25 mouse cellular contexts compared by ENCODE assay signal in the genomic region with DNA sequence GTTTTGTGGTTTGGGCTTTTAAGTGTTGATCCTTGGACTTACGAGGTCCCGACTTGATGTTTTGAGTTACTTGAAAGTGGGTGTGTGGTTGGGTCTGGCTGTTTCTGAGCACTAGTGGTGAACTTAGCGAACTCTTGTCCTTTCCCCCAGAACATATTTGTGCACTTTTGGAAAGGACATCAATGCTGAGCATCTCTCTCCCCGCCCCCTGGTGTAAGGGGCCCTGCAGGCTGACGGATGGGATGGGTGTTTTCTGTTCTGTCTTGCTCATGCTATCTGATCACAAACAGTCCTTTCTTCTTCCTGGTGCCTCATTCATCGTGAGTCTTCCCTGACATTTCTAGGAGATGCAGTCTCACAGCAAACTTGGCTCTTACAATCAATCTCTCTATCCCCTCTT. TPM values are rescaled to one million over a fixed set of nuclear protein-coding genes. Genes with fewer than 3 reads are reported as not detected.
DNase-seq lines count a peak whose midpoint lies in the region; ATAC-seq and TF ChIP-seq lines count a peak whose summit lies in the region.
"Had no signal": no experiment of that assay in that cellular context is flagged by ENCODE, and none has a peak within 500 bp of the region (broad histone marks: within the 10 kb centered on the region; RNA-seq: fewer than 3 reads in every experiment).

No protein-coding gene starts in this region.

- peaks cover 26 to 27% of the 10 kb centered on the region in 2 experiments for H3K4me1 ChIP-seq in MEL (ENCODE audit: control insufficient read depth in 1 of 2, insufficient read depth in 2 of 2, low read length in 2 of 2)
- peaks cover 29 to 32% of the 10 kb centered on the region in 2 experiments for H3K4me1 ChIP-seq in liver, embryonic 14.5 days (replicated peaks; ENCODE audit: control insufficient read depth in 2 of 2, insufficient read depth in 2 of 2, low read length in 1 of 2)
- peaks cover 29% of the 10 kb centered on the region for H3K4me1 ChIP-seq in limb, embryonic 10.5 days
- peaks cover 9% of the 10 kb centered on the region; the same call in 1 of the 2 replicates for H3K4me1 ChIP-seq in kidney, embryonic 14.5 days (ENCODE audit: control insufficient read depth, insufficient read depth, low read length)

- no peak for TF ChIP-seq RAD21 in MEL (IDR thresholded peaks at IDR 0.05; ENCODE audit: low read depth, low read length)

- no peak for TF ChIP-seq POLR2A in MEL (IDR thresholded peaks at IDR 0.05; ENCODE audit: control insufficient read depth in 1 of 2, insufficient read depth in 1 of 2, low read depth in 1 of 2, low read length in 2 of 2, poor library complexity in 1 of 2)

- peaks cover 68% of the 10 kb centered on the region for H3K79me2 ChIP-seq in MEL (ENCODE audit: control insufficient read depth, insufficient read depth, low read length, poor library complexity)

- 21% methylated on average over 6 of the region's 6 CpGs for WGBS in liver, embryonic 14.5 days (ENCODE audit: insufficient replicate concordance)
- WGBS in limb, embryonic 10.5 days: 81% methylated on average over 6 of the region's 6 CpGs
- WGBS in kidney, embryonic 14.5 days: 81% methylated on average over 6 of the region's 6 CpGs

- peaks cover 6 to 42% of the 10 kb centered on the region in 2 experiments for H3K36me3 ChIP-seq in MEL (ENCODE audit: control insufficient read depth in 1 of 2, insufficient read depth in 2 of 2, low read length in 2 of 2)
- peaks cover 79% of the 10 kb centered on the region for H3K36me3 ChIP-seq in liver, embryonic 14.5 days (replicated peaks; ENCODE audit: control insufficient read depth, insufficient read depth, low read depth)
- peaks cover 51% of the 10 kb centered on the region for H3K36me3 ChIP-seq in limb, embryonic 10.5 days
- H3K36me3 ChIP-seq in kidney, embryonic 14.5 days (ENCODE audit: control insufficient read depth, insufficient read depth, low read length): peaks cover 13% of the 10 kb centered on the region
- H3K36me3 ChIP-seq: G1E; hindbrain, embryonic 15.5 days; intestine, embryonic 15.5 days; neural tube, embryonic 12.5 days had no signal

- DNase-seq in CD4-positive, CD25-positive, alpha-beta regulatory T cell, adult 2 months (ENCODE audit: low read depth, low spot score): peak; percentile 11
- peak; percentile 57 for DNase-seq in MEL (ENCODE audit: low read depth, low spot score)
- DNase-seq in liver, embryonic 14.5 days (ENCODE audit: low read depth in 3 of 3, low spot score in 3 of 3): peak in 1 of 3 experiments; percentile 58
- DNase-seq in thymus, postnatal 14 days: peak; percentile 66
- DNase-seq in limb, embryonic 10.5 days (ENCODE audit: low spot score): no peak
- DNase-seq in right cerebral cortex, postnatal 14 days: no peak
- DNase-seq: adrenal gland, postnatal 25 days; cerebellum, adult 18-20 months; cerebellum, postnatal 36 days; gastrocnemius, postnatal 14 days; heart, postnatal 36 days; kidney, postnatal 4 days; right cerebral cortex, adult 18-20 months had no signal

- peak overlapping the region; percentile 62 for H3K27ac ChIP-seq in MEL (ENCODE audit: control insufficient read depth, low read depth, low read length)
- H3K27ac ChIP-seq in liver, embryonic 14.5 days: peak overlapping the region; percentile 98
- H3K27ac ChIP-seq in limb, embryonic 10.5 days: no peak overlapping the region
- no peak overlapping the region for H3K27ac ChIP-seq in kidney, embryonic 14.5 days (ENCODE audit: low read depth, low read length)
- H3K27ac ChIP-seq: forebrain, embryonic 12.5 days; hindbrain, embryonic 15.5 days; intestine, embryonic 15.5 days; kidney, embryonic 15.5 days; limb, embryonic 13.5 days; midbrain, embryonic 12.5 days; neural tube, embryonic 12.5 days had no signal

- H3K4me3 ChIP-seq in MEL (ENCODE audit: control insufficient read depth in 1 of 2, insufficient read depth in 1 of 2, low read depth in 2 of 2, low read length in 2 of 2): peak overlapping the region in 1 of 2 experiments; percentile 29; a peak in 3 of 4 replicates
- H3K4me3 ChIP-seq in liver, embryonic 14.5 days (ENCODE audit: insufficient read depth in 1 of 2, low read depth in 2 of 2, low read length in 2 of 2): peak overlapping the region; percentile 60 to 88
- no peak overlapping the region for H3K4me3 ChIP-seq in limb, embryonic 10.5 days
- no peak overlapping the region for H3K4me3 ChIP-seq in kidney, embryonic 14.5 days (ENCODE audit: low read length)
- H3K4me3 ChIP-seq: forebrain, embryonic 12.5 days; hindbrain, embryonic 15.5 days; intestine, embryonic 15.5 days; kidney, embryonic 15.5 days; limb, embryonic 13.5 days; midbrain, embryonic 12.5 days; neural tube, embryonic 12.5 days had no signal

- peak overlapping the region; percentile 99 for H3K4me2 ChIP-seq in liver, embryonic 14.5 days (ENCODE audit: low read depth)
- H3K4me2 ChIP-seq in kidney, embryonic 14.5 days (replicated peaks; ENCODE audit: low read depth, low read length): no peak overlapping the region
- H3K4me2 ChIP-seq: forebrain, embryonic 12.5 days; hindbrain, embryonic 15.5 days; intestine, embryonic 15.5 days; kidney, embryonic 15.5 days; limb, embryonic 13.5 days; midbrain, embryonic 12.5 days; neural tube, embryonic 12.5 days had no signal

- peak in 1 of 2 experiments; percentile 38; a peak in 2 of 4 replicates for TF ChIP-seq EP300 in MEL (IDR thresholded peaks at IDR 0.05; ENCODE audit: low read depth in 1 of 2, low read length in 2 of 2)
- no peak; the same call in 1 of the 2 replicates for TF ChIP-seq EP300 in liver, embryonic 14.5 days (IDR thresholded peaks at IDR 0.05; ENCODE audit: low read depth)

- ATAC-seq in CD4-positive, CD25-positive, alpha-beta regulatory T cell, adult 4 months: no peak
- ATAC-seq in liver, embryonic 14.5 days (ENCODE audit: insufficient read depth): no peak
- no peak for ATAC-seq in kidney, embryonic 14.5 days (ENCODE audit: low FRiP score, low TSS enrichment)
- ATAC-seq: intestine, embryonic 15.5 days had no signal

- TF ChIP-seq CTCF in MEL (IDR thresholded peaks at IDR 0.05 in 2 of 3, conservative IDR thresholded peaks at IDR 0.05 in 1 of 3; ENCODE audit: control insufficient read depth in 1 of 3, insufficient read depth in 1 of 3, low read depth in 2 of 3, low read length in 3 of 3, poor library complexity in 1 of 3, severe bottlenecking in 1 of 3): no peak
- TF ChIP-seq CTCF in liver, embryonic 14.5 days (IDR thresholded peaks at IDR 0.05; ENCODE audit: low read depth): peak; percentile 59

- H3K27me3 ChIP-seq in MEL (ENCODE audit: control insufficient read depth in 1 of 2, insufficient read depth in 2 of 2, low read length in 2 of 2): no peaks in the 10 kb centered on the region
- no peaks in the 10 kb centered on the region for H3K27me3 ChIP-seq in liver, embryonic 14.5 days (ENCODE audit: control insufficient read depth, insufficient read depth, low read length)
- 0 out of 2 replicates have a peak, but pooled peaks cover under 1% of the 10 kb centered on the region for H3K27me3 ChIP-seq in limb, embryonic 10.5 days (ENCODE audit: low read depth, poor library complexity, severe bottlenecking)
- 0 out of 2 replicates have a peak, but pooled peaks cover 1% of the 10 kb centered on the region for H3K27me3 ChIP-seq in kidney, embryonic 14.5 days (ENCODE audit: control insufficient read depth, insufficient read depth, low read length)
- H3K27me3 ChIP-seq: intestine, embryonic 15.5 days had no signal

- peak overlapping the region; percentile 62 for H3K9ac ChIP-seq in MEL (ENCODE audit: control insufficient read depth, low read depth, low read length, poor library complexity, severe bottlenecking)
- H3K9ac ChIP-seq in liver, embryonic 14.5 days (replicated peaks): peak overlapping the region; percentile 86
- H3K9ac ChIP-seq in kidney, embryonic 14.5 days (ENCODE audit: low read depth, low read length): no peak overlapping the region
- H3K9ac ChIP-seq: forebrain, embryonic 12.5 days; hindbrain, embryonic 15.5 days; intestine, embryonic 15.5 days; kidney, embryonic 15.5 days; limb, embryonic 13.5 days; midbrain, embryonic 12.5 days; neural tube, embryonic 12.5 days had no signal

- no peaks in the 10 kb centered on the region for H3K9me3 ChIP-seq in MEL (replicated peaks; ENCODE audit: insufficient read depth, low read length)
- no peaks in the 10 kb centered on the region for H3K9me3 ChIP-seq in liver, embryonic 14.5 days (ENCODE audit: control insufficient read depth, low read length)
- no peaks in the 10 kb centered on the region for H3K9me3 ChIP-seq in limb, embryonic 10.5 days (replicated peaks)
- H3K9me3 ChIP-seq in kidney, embryonic 14.5 days (ENCODE audit: control insufficient read depth, low read length): no peaks in the 10 kb centered on the region
- H3K9me3 ChIP-seq: forebrain, embryonic 12.5 days; G1E; hindbrain, embryonic 15.5 days; intestine, embryonic 15.5 days; kidney, embryonic 15.5 days; limb, embryonic 13.5 days; midbrain, embryonic 12.5 days; neural tube, embryonic 12.5 days had no signal

RNA-seq across cellular contexts. Expression of a gene that starts 5.0 kb away (rescaled TPM):
- polyA plus RNA-seq in CD4-positive, CD25-positive, alpha-beta regulatory T cell, adult 4 months (2017; shearing (Covaris generic)): 1 to 10 TPM; 3.8 to 4.7 TPM
- total RNA-seq in MEL (2012; rRNA removed): 93.3 and 131 TPM in 2 replicates
- polyA plus RNA-seq in MEL (2012; ENCODE audit: insufficient read depth in 1 of 2, insufficient read length in 2 of 2, low read depth in 1 of 2, low replicate concordance in 2 of 2, missing spikeins in 1 of 2): 100 to 1,000 TPM in 1 of 2 experiments, 10 to 100 TPM in 1; 69.8 to 108 TPM
- polyA plus RNA-seq in liver, embryonic 14.5 days (2012; rRNA removed): 144 and 151 TPM in 2 replicates
- polyA plus RNA-seq in liver, embryonic 14.5 days (2014; fragmentation: Nextera tagmentation; extraction: Ambion mirVana): 174 and 198 TPM in 2 replicates
- 36.6 and 42.6 TPM in 2 replicates for polyA plus RNA-seq in limb, embryonic 10.5 days (2016; fragmentation: Nextera tagmentation; extraction: Ambion mirVana)
- 15.5 and 19.4 TPM in 2 replicates for polyA plus RNA-seq in kidney, embryonic 14.5 days (2014; fragmentation: Nextera tagmentation; extraction: Ambion mirVana)
- polyA plus RNA-seq: G1E had no signal

RNA-seq across cellular contexts. Expression of a gene that starts 16.9 kb away (rescaled TPM):
- polyA plus RNA-seq in CD4-positive, CD25-positive, alpha-beta regulatory T cell, adult 4 months (2017; shearing (Covaris generic)): 10 to 100 TPM; 34.7 to 40.8 TPM
- 165 and 193 TPM in 2 replicates for total RNA-seq in MEL (2012; rRNA removed)
- polyA plus RNA-seq in MEL (2012; ENCODE audit: insufficient read depth in 1 of 2, insufficient read length in 2 of 2, low read depth in 1 of 2, low replicate concordance in 2 of 2, missing spikeins in 1 of 2): 100 to 1,000 TPM in 1 of 2 experiments, not detected in 1; 129 TPM
- 39.8 and 46.6 TPM in 2 replicates for polyA plus RNA-seq in liver, embryonic 14.5 days (2012; rRNA removed)
- 40.6 and 41.5 TPM in 2 replicates for polyA plus RNA-seq in liver, embryonic 14.5 days (2014; fragmentation: Nextera tagmentation; extraction: Ambion mirVana)
- polyA plus RNA-seq in limb, embryonic 10.5 days (2016; fragmentation: Nextera tagmentation; extraction: Ambion mirVana): 64.5 and 71.0 TPM in 2 replicates
- polyA plus RNA-seq in kidney, embryonic 14.5 days (2014; fragmentation: Nextera tagmentation; extraction: Ambion mirVana): 65.3 and 79.4 TPM in 2 replicates

RNA-seq across cellular contexts. Expression of a gene that starts 21.2 kb away (rescaled TPM):
- polyA plus RNA-seq in CD4-positive, CD25-positive, alpha-beta regulatory T cell, adult 4 months (2017; shearing (Covaris generic)): not detected
- total RNA-seq in MEL (2012; rRNA removed): not detected in 2 replicates
- polyA plus RNA-seq in MEL (2012; ENCODE audit: insufficient read depth in 1 of 2, insufficient read length in 2 of 2, low read depth in 1 of 2, low replicate concordance in 2 of 2, missing spikeins in 1 of 2): not detected
- 0.09 and 0.38 TPM in 2 replicates for polyA plus RNA-seq in liver, embryonic 14.5 days (2012; rRNA removed)
- polyA plus RNA-seq in liver, embryonic 14.5 days (2014; fragmentation: Nextera tagmentation; extraction: Ambion mirVana): 0.23 and 0.25 TPM in 2 replicates
- polyA plus RNA-seq in limb, embryonic 10.5 days (2016; fragmentation: Nextera tagmentation; extraction: Ambion mirVana): 0.11 and 0.56 TPM in 2 replicates
- 0.16 and 0.24 TPM in 2 replicates for polyA plus RNA-seq in kidney, embryonic 14.5 days (2014; fragmentation: Nextera tagmentation; extraction: Ambion mirVana)
- total RNA-seq: adrenal gland, postnatal 25 days; G1E; heart, postnatal 36 days; layer of hippocampus, postnatal 10 days; left cerebral cortex, adult 8-10 months had no signal
- polyA plus RNA-seq: forebrain, embryonic 12.5 days; G1E; hindbrain, embryonic 15.5 days; neural tube, embryonic 12.5 days had no signal

RNA-seq across cellular contexts. Expression of a gene that starts 42.9 kb away (rescaled TPM):
- polyA plus RNA-seq in CD4-positive, CD25-positive, alpha-beta regulatory T cell, adult 4 months (2017; shearing (Covaris generic)): not detected
- total RNA-seq in MEL (2012; rRNA removed): 0.12 TPM in 1 of 2 replicates, not detected in the other
- 1 to 10 TPM in 1 of 2 experiments, not detected in 1; 1.1 TPM for polyA plus RNA-seq in MEL (2012; ENCODE audit: insufficient read depth in 1 of 2, insufficient read length in 2 of 2, low read depth in 1 of 2, low replicate concordance in 2 of 2, missing spikeins in 1 of 2)
- 0.03 and 0.06 TPM in 2 replicates for polyA plus RNA-seq in liver, embryonic 14.5 days (2012; rRNA removed)
- polyA plus RNA-seq in liver, embryonic 14.5 days (2014; fragmentation: Nextera tagmentation; extraction: Ambion mirVana): 0.14 TPM in 1 of 2 replicates, not detected in the other
- 0.74 and 1.0 TPM in 2 replicates for polyA plus RNA-seq in limb, embryonic 10.5 days (2016; fragmentation: Nextera tagmentation; extraction: Ambion mirVana)
- polyA plus RNA-seq in kidney, embryonic 14.5 days (2014; fragmentation: Nextera tagmentation; extraction: Ambion mirVana): 1.6 and 2.1 TPM in 2 replicates
- total RNA-seq: G1E had no signal
- polyA plus RNA-seq: G1E had no signal

RNA-seq across cellular contexts. Expression of a gene that starts 45.0 kb away (rescaled TPM):
- 100 to 1,000 TPM in 1 of 2 experiments, 10 to 100 TPM in 1; 89.3 to 121 TPM for polyA plus RNA-seq in CD4-positive, CD25-positive, alpha-beta regulatory T cell, adult 4 months (2017; shearing (Covaris generic))
- 8.8 and 17.5 TPM in 2 replicates for total RNA-seq in MEL (2012; rRNA removed)
- polyA plus RNA-seq in MEL (2012; ENCODE audit: insufficient read depth in 1 of 2, insufficient read length in 2 of 2, low read depth in 1 of 2, low replicate concordance in 2 of 2, missing spikeins in 1 of 2): 10 to 100 TPM in 1 of 2 experiments, not detected in 1; 37.0 TPM
- 243 and 304 TPM in 2 replicates for polyA plus RNA-seq in liver, embryonic 14.5 days (2012; rRNA removed)
- polyA plus RNA-seq in liver, embryonic 14.5 days (2014; fragmentation: Nextera tagmentation; extraction: Ambion mirVana): 469 and 479 TPM in 2 replicates
- polyA plus RNA-seq in limb, embryonic 10.5 days (2016; fragmentation: Nextera tagmentation; extraction: Ambion mirVana): 17.6 and 19.2 TPM in 2 replicates
- polyA plus RNA-seq in kidney, embryonic 14.5 days (2014; fragmentation: Nextera tagmentation; extraction: Ambion mirVana): 25.3 and 29.0 TPM in 2 replicates

Comparison
In these comparisons a context has a peak if more than half of its experiments do, and no peak if none do; other contexts are left out.
1. DNase-seq: peak in CD4-positive, CD25-positive, alpha-beta regulatory T cell, adult 2 months (single experiment), MEL (single experiment) and thymus, postnatal 14 days (single experiment); none in limb, embryonic 10.5 days (single experiment) and right cerebral cortex, postnatal 14 days (single experiment).
2. H3K27ac ChIP-seq: peak in MEL (single experiment) and liver, embryonic 14.5 days (single experiment); none in limb, embryonic 10.5 days (single experiment) and kidney, embryonic 14.5 days (single experiment).
3. H3K4me3 ChIP-seq: peak in liver, embryonic 14.5 days (2 of 2); none in limb, embryonic 10.5 days (single experiment) and kidney, embryonic 14.5 days (single experiment).